Mouse (Mus musculus): Measurements from ENCODE around the gene Castor2.

DNA sequence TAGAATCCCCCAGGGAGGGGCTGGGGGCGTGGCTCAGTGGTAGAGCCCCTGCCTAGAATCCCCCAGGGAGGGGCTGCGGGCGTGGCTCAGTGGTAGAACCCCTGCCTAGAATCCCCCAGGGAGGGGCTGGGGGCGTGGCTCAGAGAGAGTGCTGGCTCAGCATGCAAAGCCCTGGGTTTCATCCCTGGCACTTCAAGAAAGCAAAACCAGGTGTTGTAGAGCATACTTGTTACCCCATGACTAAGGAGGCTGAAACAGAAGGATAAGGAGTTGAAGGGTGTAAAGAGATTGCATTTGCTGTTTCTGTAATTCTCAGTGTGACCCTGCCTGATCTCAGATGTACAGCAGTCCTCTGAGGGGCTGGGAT is 22.4 kb downstream of the Castor2 start:
- TF ChIP-seq CTCF (IDR thresholded peaks at IDR 0.05; ENCODE audit: borderline replicate concordance, control insufficient read depth, extremely low read depth, insufficient read depth, low read length, poor library complexity) (no peak), POLR2A (IDR thresholded peaks at IDR 0.05; ENCODE audit: control insufficient read depth, extremely low read depth, insufficient read depth, low read length, poor library complexity) (no peak)
